Mouse (Mus musculus) forebrain, embryonic 11.5 days (tissue): Measurements from ENCODE around the gene 4933405L10Rik. TPM values are rescaled to one million over a fixed set of nuclear protein-coding genes. Genes with fewer than 3 reads are reported as not detected.

Experiments
- ATAC-seq: fragments of 200-750 bp; cut with Nextera tagmentation; replicated peaks from 2 replicates; pipeline ENCODE4 v1.8.0; 2017; ENCODE audit warnings: moderate TSS enrichment; ENCODE audit not compliant: low FRiP score
- DNase-seq: peaks from one replicate; pipeline ENCODE4 v3.0.0-alpha.2; 2017; ENCODE audit warnings: low spot score
- H3K27ac ChIP-seq: fragments of 300-500 bp; sonication (generic); 2 replicates; pipeline ENCODE4 v1.5.1; 2014; ENCODE audit warnings: low read depth, low read length
- H3K27me3 ChIP-seq: fragments of 300-500 bp; sonication (generic); 2 replicates; pipeline ENCODE4 v1.6.1; 2014; ENCODE audit warnings: mild to moderate bottlenecking, low read length, mixed read lengths; ENCODE audit not compliant: control insufficient read depth, insufficient read depth
- H3K36me3 ChIP-seq: fragments of 300-500 bp; sonication (generic); 2 replicates; pipeline ENCODE4 v1.6.1; 2014; ENCODE audit warnings: mild to moderate bottlenecking, low read length, moderate library complexity, mixed read lengths; ENCODE audit not compliant: control insufficient read depth, insufficient read depth
- H3K4me1 ChIP-seq: fragments of 300-500 bp; sonication (generic); replicated peaks from 2 replicates; pipeline ENCODE4 v1.6.1; 2014; ENCODE audit warnings: low read length, mixed read lengths; ENCODE audit not compliant: control insufficient read depth, insufficient read depth
- H3K4me2 ChIP-seq: fragments of 300-500 bp; sonication (generic); 2 replicates; pipeline ENCODE4 v1.6.1; 2014; ENCODE audit warnings: low read depth, mild to moderate bottlenecking, low read length, moderate library complexity, mixed read lengths; ENCODE audit not compliant: severe bottlenecking
- H3K4me3 ChIP-seq: fragments of 300-500 bp; sonication (generic); 2 replicates; pipeline ENCODE4 v1.5.1; 2014; ENCODE audit warnings: low read depth, low read length
- H3K9ac ChIP-seq: fragments of 300-500 bp; sonication (generic); 2 replicates; pipeline ENCODE4 v1.6.1; 2014; ENCODE audit warnings: low read length
- H3K9me3 ChIP-seq: fragments of 300-500 bp; sonication (generic); 2 replicates; pipeline ENCODE4 v1.6.1; 2016; ENCODE audit warnings: low read length, mixed read lengths; ENCODE audit not compliant: control insufficient read depth
- WGBS: fragments of 180-500 bp; shearing (Covaris S2); extraction: QIAGEN DNeasy Blood & Tissue Kit; methylation state at CpG from one replicate; pipeline ENCODE4 v1.1.7; 2014; 5-methylcytosine and 5-hydroxymethylcytosine counted together
- polyA plus RNA-seq: library from polyadenylated mRNA; unstranded; fragments of >200 nt; fragmentation: Nextera tagmentation; extraction: Ambion mirVana; gene quantifications from 2 replicates; pipeline ENCODE4 v1.2.1, GENCODE M21; 2014

The 4933405L10Rik gene
- polyA plus RNA-seq, 1 experiment from 2014 or later, result 0.36 TPM

DNA sequence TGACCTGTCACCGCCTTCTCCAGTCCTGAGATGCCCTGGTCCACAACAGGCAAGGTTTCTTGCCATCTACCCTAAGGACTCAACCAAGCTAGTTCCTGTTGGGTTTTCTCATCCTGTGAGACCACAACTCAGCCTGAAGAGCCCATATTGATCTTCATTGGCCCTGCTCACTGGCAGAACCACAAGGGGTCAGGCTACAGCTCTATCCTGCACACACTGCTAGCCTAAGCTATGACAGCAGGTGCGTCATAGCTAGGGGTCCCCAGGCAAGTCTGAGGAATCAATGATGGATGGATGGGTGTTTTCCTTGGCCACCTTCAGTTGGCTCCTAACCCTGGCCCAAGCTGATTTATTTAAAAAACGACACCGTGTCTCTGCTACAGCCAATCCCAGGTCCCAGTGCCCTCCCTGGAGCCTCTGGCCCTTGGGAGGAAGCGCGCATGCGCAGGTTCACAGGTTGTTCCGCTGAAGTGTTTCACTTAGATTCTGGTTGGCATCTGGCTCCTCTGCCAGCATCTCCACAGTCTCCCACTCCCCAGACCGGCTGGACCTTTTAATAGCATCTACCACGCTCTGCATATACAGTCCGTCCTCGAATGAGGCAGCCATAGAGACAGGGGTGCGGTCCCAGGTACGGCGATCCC, 9.0 kb downstream of the 4933405L10Rik start:
- H3K4me2 ChIP-seq, result no peak overlapping the region
- DNase-seq (no peak), ATAC-seq (no peak)
- 94% methylated on average over 15 of the region's 15 CpGs for WGBS
- H3K9me3 ChIP-seq, result no peaks in the 10 kb centered on the region
- no peak overlapping the region for H3K4me3 ChIP-seq
- no peak overlapping the region for H3K9ac ChIP-seq
- H3K36me3 ChIP-seq, result no peaks in the 10 kb centered on the region
- no peak overlapping the region for H3K27ac ChIP-seq
- no peaks in the 10 kb centered on the region for H3K27me3 ChIP-seq
- H3K4me1 ChIP-seq, result no peaks in the 10 kb centered on the region

- Histone ChIP-seq H3K27me3 (no peaks in the 10 kb centered on the region), H3K9me3 (no peaks in the 10 kb centered on the region), H3K4me2 (no peak overlapping the region), H3K36me3 (no peaks in the 10 kb centered on the region), H3K27ac (no peak overlapping the region), H3K4me1 (no peaks in the 10 kb centered on the region), H3K9ac (no peak overlapping the region), H3K4me3 (no peak overlapping the region)
- ATAC-seq (no peak), DNase-seq (no peak)
- 88% methylated on average over 4 of the region's 4 CpGs for WGBS
These were observed 12.2 kb downstream of the 4933405L10Rik start for GRCm38 (mm10) chr8:105719637-105720036.

- H3K27me3 ChIP-seq, result no peaks in the 10 kb centered on the region
- no peak overlapping the region for H3K4me2 ChIP-seq
- no peak for DNase-seq
- H3K36me3 ChIP-seq, result no peaks in the 10 kb centered on the region; the same call in 1 of the 2 replicates
- WGBS, result 94% methylated on average over 9 of the region's 9 CpGs
- no peak for ATAC-seq
- no peaks in the 10 kb centered on the region for H3K4me1 ChIP-seq
- no peak overlapping the region for H3K4me3 ChIP-seq
- H3K27ac ChIP-seq, result no peak overlapping the region
- H3K9ac ChIP-seq, result no peak overlapping the region
- H3K9me3 ChIP-seq, result no peaks in the 10 kb centered on the region
These were observed 15.4 kb downstream of the 4933405L10Rik start for GRCm38 (mm10) chr8:105722861-105723260.

DNA sequence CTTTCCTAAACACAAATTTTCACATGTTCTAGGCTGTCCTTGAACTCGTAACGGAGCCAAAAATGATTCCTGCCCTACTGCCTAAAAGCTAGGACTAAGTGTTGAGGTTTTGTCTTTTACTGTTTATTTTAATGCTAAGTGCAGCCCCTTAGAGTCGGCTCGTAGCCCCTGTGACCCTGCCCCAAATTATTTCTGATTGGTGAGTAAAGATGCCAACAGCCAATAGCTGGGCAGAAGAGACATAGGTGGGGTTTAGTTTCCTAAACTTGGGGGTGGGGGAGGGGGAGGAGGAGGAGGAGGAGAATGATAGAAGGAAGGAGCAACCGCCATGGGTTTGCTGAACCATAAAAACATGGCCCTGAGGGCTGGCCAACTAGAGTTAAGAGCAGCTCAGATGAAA, 18.3 kb downstream of the 4933405L10Rik start:
- Histone ChIP-seq H3K36me3 (no peaks in the 10 kb centered on the region; the same call in 1 of the 2 replicates), H3K27me3 (no peaks in the 10 kb centered on the region), H3K9me3 (no peaks in the 10 kb centered on the region), H3K4me3 (no peak overlapping the region), H3K4me2 (no peak overlapping the region), H3K27ac (no peak overlapping the region), H3K4me1 (no peaks in the 10 kb centered on the region), H3K9ac (no peak overlapping the region)
- 85% methylated on average over 5 of the region's 5 CpGs for WGBS
- DNase-seq (no peak), ATAC-seq (no peak)

- ATAC-seq, result no peak
- Histone ChIP-seq H3K9ac (no peak overlapping the region), H3K4me3 (no peak overlapping the region), H3K4me2 (no peak overlapping the region), H3K27me3 (no peaks in the 10 kb centered on the region), H3K27ac (no peak overlapping the region), H3K36me3 (no peaks in the 10 kb centered on the region; the same call in 1 of the 2 replicates), H3K9me3 (no peaks in the 10 kb centered on the region), H3K4me1 (no peaks in the 10 kb centered on the region)
- no peak for DNase-seq
- 88% methylated on average over 18 of the region's 18 CpGs for WGBS
These were observed 20.1 kb downstream of the 4933405L10Rik start for GRCm38 (mm10) chr8:105727397-105728124.

GRCm38 (mm10) chr8:105732186-105732585, 24.7 kb downstream of the 4933405L10Rik start:
- Histone ChIP-seq H3K27me3 (no peaks in the 10 kb centered on the region), H3K4me3 (no peak overlapping the region), H3K4me1 (no peaks in the 10 kb centered on the region), H3K27ac (no peak overlapping the region), H3K9me3 (no peaks in the 10 kb centered on the region), H3K4me2 (no peak overlapping the region), H3K36me3 (no peaks in the 10 kb centered on the region; the same call in 1 of the 2 replicates), H3K9ac (no peak overlapping the region)
- DNase-seq (no peak), ATAC-seq (no peak)
- WGBS, result 90% methylated on average over 5 of the region's 5 CpGs

DNA sequence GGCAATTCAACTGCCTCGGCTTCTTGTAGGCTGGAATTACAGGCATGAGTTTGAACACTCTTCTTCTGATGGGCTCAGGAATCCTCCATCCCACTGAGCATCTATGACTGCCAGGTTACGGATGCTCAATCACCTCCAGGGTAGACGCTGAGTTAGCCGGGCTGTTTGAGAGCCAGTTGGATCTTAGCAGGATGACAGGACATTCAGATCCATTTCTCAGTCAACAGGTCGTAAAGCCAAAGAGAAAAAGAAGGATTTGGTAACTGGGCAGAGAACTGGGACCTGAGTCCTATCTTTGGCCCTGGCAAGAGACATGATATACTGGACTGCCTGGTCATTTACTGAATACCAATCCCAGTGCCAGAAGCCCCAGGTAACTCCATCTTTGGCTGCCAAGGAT, 31.8 kb downstream of the 4933405L10Rik start:
- H3K4me2 ChIP-seq, result no peak overlapping the region
- no peaks in the 10 kb centered on the region for H3K27me3 ChIP-seq
- no peaks in the 10 kb centered on the region; the same call in 1 of the 2 replicates for H3K36me3 ChIP-seq
- no peak overlapping the region for H3K9ac ChIP-seq
- no peaks in the 10 kb centered on the region for H3K4me1 ChIP-seq
- DNase-seq, result no peak
- WGBS, result 92% methylated on average over 5 of the region's 5 CpGs
- no peak for ATAC-seq
- no peak overlapping the region for H3K4me3 ChIP-seq
- H3K9me3 ChIP-seq, result no peaks in the 10 kb centered on the region
- no peak overlapping the region for H3K27ac ChIP-seq

GRCm38 (mm10) chr8:105743301-105743700, 35.8 kb downstream of the 4933405L10Rik start:
- H3K27me3 ChIP-seq, result no peaks in the 10 kb centered on the region
- H3K9me3 ChIP-seq, result no peaks in the 10 kb centered on the region
- H3K27ac ChIP-seq, result no peak overlapping the region
- no peak overlapping the region for H3K4me3 ChIP-seq
- DNase-seq (no peak), ATAC-seq (no peak)
- no peak overlapping the region for H3K4me2 ChIP-seq
- H3K9ac ChIP-seq, result no peak overlapping the region
- no peaks in the 10 kb centered on the region for H3K4me1 ChIP-seq
- H3K36me3 ChIP-seq, result no peaks in the 10 kb centered on the region
- 93% methylated on average over 4 of the region's 4 CpGs for WGBS
